Mouse (Mus musculus) inflammation-experienced regulatory T-cells, adult 16 weeks (primary cell): ENCODE results near the gene Plod1. TPM values are rescaled to one million over a fixed set of nuclear protein-coding genes. Genes with fewer than 3 reads are reported as not detected.

Experiments
- polyA plus RNA-seq: library from polyadenylated mRNA; unstranded; fragments of 100-300 nt; shearing (Covaris generic); gene quantifications from one replicate; pipeline ENCODE4 v1.2.1, GENCODE M21; 2017

Plod1 gene
- polyA plus RNA-seq = 11.6 TPM

GRCm38 (mm10) chr4:147936331-147936954, at the start of gene Plod1:
Gene Plod1 (minus strand): TSS chr4:147936767.

GRCm38 (mm10) chr4:147985205-147986132, 48.9 kb upstream of the Plod1 start, which contains the start of gene Nppb:
Gene Nppb (plus strand): TSS chr4:147985788.

GRCm38 (mm10) chr4:147940576-147941044, 4.0 kb upstream of the Plod1 start, which contains the start of gene 2510039O18Rik:
Gene 2510039O18Rik (plus strand): TSS chr4:147940895.

GRCm38 (mm10) chr4:147904313-147905089, 32.1 kb downstream of the Plod1 start, which contains the start of gene Mfn2:
Gene Mfn2 (minus strand): TSS chr4:147904704.

GRCm38 (mm10) chr4:147868450-147869031, 68.0 kb downstream of the Plod1 start, which contains the start of the genes Miip and Fv1:
Gene Miip (minus strand): TSS chr4:147868816.
Gene Fv1 (plus strand): TSS chr4:147868979.

Other genes with a start within 250 kb of the Plod1 start
- gene Zfp534, start 234.2 kb downstream of the Plod1 start, polyA plus RNA-seq = not detected
- 32.5 TPM for gene Zfp984, start 127.0 kb downstream of the Plod1 start, polyA plus RNA-seq
- gene Zfp933, start 88.4 kb downstream of the Plod1 start, polyA plus RNA-seq = 6.3 TPM
- gene Miip, start 68.0 kb downstream of the Plod1 start, polyA plus RNA-seq = 128 TPM
- gene Fv1, start 67.8 kb downstream of the Plod1 start, polyA plus RNA-seq = 5.6 TPM
- 55.8 TPM for gene Mfn2, start 32.1 kb downstream of the Plod1 start, polyA plus RNA-seq
- gene 2510039O18Rik, start 4.1 kb upstream of the Plod1 start, polyA plus RNA-seq = 4.5 TPM
- not detected for gene Nppb, start 49.0 kb upstream of the Plod1 start, polyA plus RNA-seq
- gene Nppa, start 64.0 kb upstream of the Plod1 start, polyA plus RNA-seq = not detected
- gene Clcn6, start 102.1 kb upstream of the Plod1 start, polyA plus RNA-seq = 10.1 TPM
- 21.3 TPM for gene Mthfr, start 102.3 kb upstream of the Plod1 start, polyA plus RNA-seq
- 28.8 TPM for gene Agtrap, start 151.3 kb upstream of the Plod1 start, polyA plus RNA-seq
- 49.7 TPM for gene Mad2l2, start 193.6 kb upstream of the Plod1 start, polyA plus RNA-seq
- 0.06 TPM for gene Draxin, start 193.9 kb upstream of the Plod1 start, polyA plus RNA-seq
- gene Fbxo6, start 215.4 kb upstream of the Plod1 start, polyA plus RNA-seq = 50.2 TPM
- gene Fbxo44, start 223.7 kb upstream of the Plod1 start, polyA plus RNA-seq = 4.3 TPM
- gene Fbxo2, start 223.9 kb upstream of the Plod1 start, polyA plus RNA-seq = not detected